Mouse (Mus musculus) bone marrow, adult 2 months (tissue): ENCODE results near the gene Mvb12b. TPM values are rescaled to one million over a fixed set of nuclear protein-coding genes. Genes with fewer than 3 reads are reported as not detected.

ENCODE experiments used
- H3K27ac ChIP-seq: fragments of 200-500 bp; 2 replicates; pipeline ENCODE4 v1.5.1; 2012; ENCODE audit warnings: low read depth, mild to moderate bottlenecking, control low read depth, inconsistent platforms, low read length; ENCODE audit not compliant: control insufficient read depth, poor library complexity, insufficient read depth
- H3K4me1 ChIP-seq: fragments of 200-500 bp; 2 replicates; pipeline ENCODE4 v1.6.1; 2011; ENCODE audit warnings: low read length; ENCODE audit not compliant: control insufficient read depth, insufficient read depth
- H3K4me3 ChIP-seq: fragments of 200-500 bp; replicated peaks from 2 replicates; pipeline ENCODE3; 2011; ENCODE audit warnings: mild to moderate bottlenecking, low read depth, low read length, control low read depth; ENCODE audit not compliant: control insufficient read depth
- CTCF ChIP-seq: fragments of 200-500 bp; IDR thresholded peaks from 2 replicates; pipeline ENCODE4 v1.5.1; 2011; ENCODE audit warnings: low read length, control low read depth; ENCODE audit not compliant: control insufficient read depth, insufficient read depth
- POLR2A ChIP-seq: fragments of 200-500 bp; IDR thresholded peaks from 2 replicates; pipeline ENCODE4 v1.6.1; 2011; ENCODE audit warnings: low read depth, mild to moderate bottlenecking, control low read depth, low read length, borderline replicate concordance; ENCODE audit not compliant: control insufficient read depth
- WGBS: fragments of 180-500 bp; shearing (Covaris S2); methylation state at CpG from one replicate; pipeline ENCODE4 v1.1.7; 2018; 5-methylcytosine and 5-hydroxymethylcytosine counted together
- polyA plus RNA-seq: library from polyadenylated mRNA; stranded (reverse); fragments of >200 nt; gene quantifications from 2 replicates; pipeline ENCODE4 v1.2.4, GENCODE M21; 2011; ENCODE audit warnings: low replicate concordance; ENCODE audit not compliant: missing spikeins, insufficient read depth, insufficient read length

Mvb12b gene
- polyA plus RNA-seq: 18.3 and 38.3 TPM in 2 replicates

DNA sequence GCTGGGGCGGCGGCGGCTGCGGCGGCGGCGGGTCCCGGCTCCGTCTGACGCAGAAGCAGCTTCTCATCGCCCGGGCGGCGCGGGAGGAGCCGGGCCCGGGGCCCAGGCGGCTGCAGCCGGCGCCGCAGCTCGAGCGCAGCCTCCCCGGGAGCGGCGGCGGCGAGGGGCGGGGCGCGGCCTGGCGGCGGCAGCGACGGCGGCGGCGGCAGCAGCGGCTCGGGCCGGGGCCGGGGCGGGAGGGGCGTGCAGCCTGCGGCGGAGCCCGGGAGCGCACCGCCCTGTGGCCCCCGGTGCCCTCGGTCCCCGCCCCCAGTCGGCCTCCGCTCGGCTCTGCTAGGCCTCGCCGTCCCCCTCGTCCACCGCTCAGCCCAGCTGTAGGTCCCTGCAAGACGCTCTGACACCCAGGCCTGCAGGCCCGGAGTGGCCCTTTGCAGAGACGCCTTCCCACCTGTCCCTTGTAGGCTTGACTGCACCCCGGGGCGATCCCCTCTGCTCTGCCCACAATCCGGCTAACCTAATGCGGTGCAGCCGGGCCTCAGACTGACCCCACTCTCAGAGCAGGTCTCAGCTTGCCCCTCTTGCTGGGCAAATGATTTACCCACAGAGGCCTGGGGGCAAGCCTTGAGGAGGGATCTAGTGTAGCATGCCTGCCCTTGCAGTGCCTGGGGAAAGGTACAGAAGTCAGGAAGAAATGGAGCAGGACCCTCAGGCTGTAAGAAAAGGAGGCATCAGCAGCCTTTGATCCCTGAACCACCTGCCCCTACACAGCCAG lies at the start of gene Mvb12b:
Gene Mvb12b, minus strand, starts transcription at position 619 of the 772 bp plus-strand sequence.
- H3K4me3 ChIP-seq: peak within 1 kb of the TSS; percentile 89
- WGBS: 3% methylated on average over 58 of the region's 67 CpGs
- H3K27ac ChIP-seq: peak within 1 kb of the TSS; percentile 84
- TF ChIP-seq POLR2A (no peak), CTCF (no peak)
- peaks cover 1% of the 10 kb centered on the region; the same call in 1 of the 2 replicates for H3K4me1 ChIP-seq

DNA sequence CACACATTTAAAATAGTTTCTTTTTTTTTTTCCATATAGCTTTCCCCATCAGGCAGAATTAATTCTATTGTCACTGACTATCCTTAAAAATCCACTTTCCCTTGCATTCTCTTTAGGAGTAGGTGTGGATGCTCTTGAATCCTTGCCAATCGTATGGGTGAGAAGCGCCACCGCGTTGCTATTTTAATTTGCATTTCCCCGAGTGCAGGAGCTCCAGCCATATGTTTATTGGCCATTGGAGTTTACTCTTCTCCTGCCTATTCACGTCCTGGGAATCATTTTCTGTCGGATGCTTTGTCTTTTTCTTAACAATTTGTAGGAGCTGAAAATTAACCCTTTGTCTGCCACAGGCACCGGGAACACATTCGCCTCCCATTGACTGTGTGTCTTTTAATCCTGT lies 48.0 kb upstream of the Mvb12b start:
- no peaks in the 10 kb centered on the region for H3K4me1 ChIP-seq
- H3K27ac ChIP-seq: no peak overlapping the region
- TF ChIP-seq POLR2A (no peak), CTCF (no peak)
- H3K4me3 ChIP-seq: no peak overlapping the region
- 72% methylated on average over 9 of the region's 9 CpGs for WGBS

DNA sequence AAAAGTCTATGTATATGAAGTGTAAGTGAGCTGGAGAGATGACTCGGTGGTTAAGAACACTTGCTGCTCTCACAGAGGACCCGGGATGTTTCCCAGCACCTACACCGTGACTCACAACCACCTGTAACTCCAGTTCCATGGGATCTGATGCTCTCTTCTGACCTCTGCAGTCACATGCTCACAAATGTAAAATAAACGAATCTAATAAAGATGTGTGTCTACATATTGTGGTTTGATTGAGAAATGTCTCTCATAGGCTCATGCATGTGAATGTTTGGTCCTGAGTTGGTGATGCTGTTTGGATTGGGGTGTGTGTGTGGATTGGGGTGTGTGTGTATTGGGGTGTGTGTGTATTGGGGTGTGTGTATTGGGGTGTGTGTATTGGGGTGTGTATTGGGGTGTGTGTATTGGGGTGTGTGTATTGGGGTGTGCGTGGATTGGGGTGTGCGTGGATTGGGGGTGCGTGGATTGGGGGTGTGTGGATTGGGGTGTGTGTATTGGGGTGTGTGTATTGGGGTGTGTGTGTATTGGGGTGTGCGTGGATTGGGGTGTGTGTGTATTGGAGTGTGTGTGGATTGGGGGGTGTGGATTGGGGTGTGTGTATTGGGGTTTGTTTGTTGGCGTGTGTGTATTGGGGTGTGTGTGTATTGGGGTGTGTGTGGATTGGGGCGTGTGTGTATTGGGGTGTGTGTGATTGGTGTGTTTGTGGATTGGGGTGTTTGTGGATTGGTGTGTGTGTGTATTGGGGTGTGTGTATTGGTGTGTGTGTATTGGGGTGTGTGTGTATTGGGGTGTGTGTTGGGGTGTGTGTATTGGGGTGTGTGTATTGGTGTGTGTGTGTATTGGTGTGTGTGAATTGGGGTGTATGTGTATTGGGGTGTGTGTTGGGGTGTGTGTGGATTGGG lies 46.1 kb upstream of the Mvb12b start:
- WGBS: 46% methylated on average over 10 of the region's 10 CpGs
- Histone ChIP-seq H3K4me1 (no peaks in the 10 kb centered on the region), H3K27ac (no peak overlapping the region), H3K4me3 (no peak overlapping the region)
- TF ChIP-seq POLR2A (no peak), CTCF (no peak)

GRCm38 (mm10) chr2:33931161-33931560 lies 43.4 kb upstream of the Mvb12b start:
- H3K4me1 ChIP-seq: no peaks in the 10 kb centered on the region
- TF ChIP-seq POLR2A: no peak
- TF ChIP-seq CTCF: no peak
- 71% methylated on average over 5 of the region's 5 CpGs for WGBS
- no peak overlapping the region for H3K27ac ChIP-seq
- H3K4me3 ChIP-seq: no peak overlapping the region

GRCm38 (mm10) chr2:33925288-33925687 lies 37.5 kb upstream of the Mvb12b start:
- 31% methylated on average over 5 of the region's 5 CpGs for WGBS
- Histone ChIP-seq H3K4me3 (no peak overlapping the region), H3K27ac (no peak overlapping the region), H3K4me1 (no peaks in the 10 kb centered on the region)
- no peak for TF ChIP-seq CTCF
- TF ChIP-seq POLR2A: no peak

DNA sequence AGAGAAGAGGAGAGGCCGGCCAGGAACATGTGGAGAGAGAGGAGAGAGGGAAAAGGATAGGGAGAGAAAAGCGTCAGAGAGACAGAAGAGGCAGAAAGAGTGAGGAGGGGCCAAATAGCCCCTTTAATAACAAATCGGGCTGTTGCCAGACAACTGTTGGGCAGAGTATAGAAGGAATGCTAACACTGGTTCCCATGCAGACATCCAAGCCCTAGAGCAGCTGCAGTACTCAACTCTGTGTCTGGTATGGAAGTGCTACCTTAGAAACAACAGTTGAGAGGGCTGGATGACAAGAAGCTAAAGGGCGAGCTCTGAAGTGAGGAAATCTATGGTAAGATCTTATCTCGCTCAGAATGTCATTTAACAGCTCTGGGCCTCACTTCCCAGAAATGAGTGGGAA lies 35.7 kb upstream of the Mvb12b start:
- TF ChIP-seq POLR2A (no peak), CTCF (no peak)
- 51% methylated on average over 5 of the region's 5 CpGs for WGBS
- Histone ChIP-seq H3K4me3 (no peak overlapping the region), H3K27ac (no peak overlapping the region), H3K4me1 (no peaks in the 10 kb centered on the region)

DNA sequence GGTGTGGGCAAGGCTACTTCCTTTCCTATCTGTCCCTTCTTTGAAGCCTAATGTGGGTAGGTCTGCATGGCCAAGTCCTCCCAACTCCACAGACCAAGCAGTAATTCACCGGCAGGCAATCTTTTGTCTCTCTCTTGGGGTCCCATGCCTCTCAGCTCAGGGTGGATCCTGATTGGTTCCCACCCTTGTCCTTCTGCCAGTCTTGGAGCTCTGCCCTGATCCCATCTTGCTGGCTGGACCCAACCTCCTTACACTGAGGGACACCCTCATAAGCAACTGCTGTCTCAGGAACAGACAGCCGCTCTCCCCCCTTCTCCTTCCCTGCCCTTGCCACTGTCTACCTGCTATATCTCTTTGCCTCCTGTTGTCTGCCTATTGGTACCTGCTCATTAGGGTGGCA lies 34.7 kb upstream of the Mvb12b start:
- no peak overlapping the region for H3K4me3 ChIP-seq
- no peak for TF ChIP-seq CTCF
- no peak for TF ChIP-seq POLR2A
- 91% methylated on average over 2 of the region's 2 CpGs for WGBS
- no peak overlapping the region for H3K27ac ChIP-seq
- H3K4me1 ChIP-seq: no peaks in the 10 kb centered on the region

DNA sequence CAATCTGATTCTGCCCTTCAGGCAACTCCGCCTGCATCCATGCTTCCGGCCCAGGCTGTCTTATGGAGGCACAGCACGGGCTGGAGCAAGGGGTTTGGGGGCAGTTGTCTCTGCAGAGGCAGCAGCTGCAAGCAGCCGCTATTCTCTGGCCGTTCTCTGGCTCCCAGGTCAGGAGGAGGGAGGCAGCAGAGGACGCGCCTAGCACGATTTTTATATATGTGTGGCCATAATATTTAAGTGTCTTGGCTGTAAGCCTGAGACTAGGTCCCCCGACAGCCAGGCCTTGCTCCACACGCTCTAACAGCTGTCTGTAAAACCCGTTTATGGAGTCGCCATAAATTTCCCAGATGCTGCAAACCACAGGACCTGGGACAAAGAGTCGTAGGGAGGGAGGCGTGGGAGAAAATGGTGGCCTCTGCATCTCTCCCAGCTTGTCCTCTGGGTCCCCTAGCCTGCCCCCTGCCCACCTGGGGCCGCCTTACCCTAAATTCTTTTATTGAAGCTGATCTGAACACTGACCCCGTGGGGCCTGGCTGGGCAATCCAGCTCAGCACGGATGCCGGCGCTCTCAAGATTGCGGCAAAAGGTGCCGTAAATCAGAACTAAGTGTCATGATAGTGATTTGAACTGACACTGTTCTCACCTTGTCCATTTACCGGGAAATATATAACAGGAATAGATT lies 32.3 kb upstream of the Mvb12b start:
- H3K27ac ChIP-seq: no peak overlapping the region
- H3K4me1 ChIP-seq: no peaks in the 10 kb centered on the region
- WGBS: 76% methylated on average over 22 of the region's 22 CpGs
- H3K4me3 ChIP-seq: no peak overlapping the region
- TF ChIP-seq POLR2A (no peak), CTCF (no peak)
